Mouse (Mus musculus) megakaryocyte-erythroid progenitor cell, adult 5-6 weeks (primary cell): ENCODE results near the gene Mmp24. TPM values are rescaled to one million over a fixed set of nuclear protein-coding genes. Genes with fewer than 3 reads are reported as not detected.

Experiments
- ATAC-seq: replicated peaks from 2 replicates; pipeline ENCODE4 v1.8.0; 2016; ENCODE audit warnings: mild to moderate bottlenecking, inconsistent platforms; ENCODE audit not compliant: severe bottlenecking, poor library complexity, low FRiP score, low TSS enrichment
- total RNA-seq, 2 experiments: library from RNA; stranded (forward) in 1 of 2; stranded (reverse) in 1 of 2; fragments of 200-1000, 215-1000 nt in 1 of 2; fragments of >200 nt in 1 of 2; fragmentation: Nextera tagmentation in 1 of 2; gene quantifications; 2 replicates each; pipeline ENCODE4 v1.2.3; 2014 to 2017

Mmp24 gene
- total RNA-seq, 2 experiments from 2014 or later, result 0.05 TPM; not detected in 1

DNA sequence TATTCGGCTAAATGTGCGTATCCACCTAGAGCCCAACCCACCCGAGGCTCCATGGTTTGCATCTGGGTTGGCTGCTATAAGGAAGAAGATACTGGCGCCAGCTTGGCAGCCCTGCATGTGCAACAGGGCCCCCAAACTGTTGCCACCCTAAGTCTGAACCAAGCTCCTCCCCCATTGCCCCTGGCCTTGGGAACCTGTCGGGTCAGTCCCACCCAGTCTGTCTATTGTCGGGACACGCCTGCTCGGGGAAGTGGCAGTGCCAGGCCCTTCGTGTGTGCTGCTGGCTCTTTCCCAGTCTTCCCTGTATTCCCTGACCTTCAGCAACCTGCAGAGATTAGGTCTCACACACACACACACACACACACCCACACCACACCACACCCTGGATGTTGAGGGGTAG lies 59.6 kb downstream of the Mmp24 start, which contains the start of gene Fam83c:
Gene Fam83c, minus strand, starts transcription at position 123 of the 400 bp plus-strand sequence.
- no peak for ATAC-seq

DNA sequence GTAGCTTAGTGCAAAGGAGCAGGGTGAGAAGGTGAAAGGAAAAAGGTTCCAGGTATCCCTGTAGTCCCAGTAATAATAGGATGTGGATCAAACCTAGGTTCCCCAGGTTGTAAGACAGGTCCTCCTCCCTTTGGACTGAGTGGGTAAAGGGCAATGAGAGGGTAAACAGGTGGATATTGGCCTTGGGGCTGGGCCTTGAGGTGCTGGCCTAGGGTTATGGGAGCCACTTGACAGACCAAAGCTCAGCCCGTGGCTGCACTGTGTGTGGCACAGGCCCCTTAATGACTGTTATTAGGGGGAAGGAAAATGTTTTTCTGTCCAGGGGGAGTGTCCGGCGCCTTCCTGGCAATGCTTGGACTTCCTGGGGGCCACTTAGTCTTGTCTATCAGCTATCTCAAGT lies 62.8 kb downstream of the Mmp24 start:
- no peak for ATAC-seq

DNA sequence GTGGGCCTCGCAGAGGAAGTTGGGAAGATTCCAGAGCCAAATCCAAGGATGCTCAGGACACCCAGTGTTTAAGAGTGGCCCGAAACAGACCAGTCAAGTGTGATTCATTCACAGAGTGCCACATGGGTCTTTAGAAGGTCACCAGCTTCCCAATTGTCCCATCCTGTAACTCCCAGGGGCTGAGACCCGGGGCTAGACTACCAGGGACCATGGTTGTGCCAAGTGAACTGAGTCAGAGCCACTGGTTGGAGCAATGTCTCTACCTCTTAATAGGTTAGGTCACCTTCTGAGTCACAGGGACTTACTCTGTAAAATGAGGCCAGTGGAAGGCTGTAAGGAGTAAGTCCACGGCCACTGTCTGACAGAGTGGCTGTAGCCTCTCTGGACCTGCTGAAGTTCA lies 63.8 kb downstream of the Mmp24 start:
- no peak for ATAC-seq

DNA sequence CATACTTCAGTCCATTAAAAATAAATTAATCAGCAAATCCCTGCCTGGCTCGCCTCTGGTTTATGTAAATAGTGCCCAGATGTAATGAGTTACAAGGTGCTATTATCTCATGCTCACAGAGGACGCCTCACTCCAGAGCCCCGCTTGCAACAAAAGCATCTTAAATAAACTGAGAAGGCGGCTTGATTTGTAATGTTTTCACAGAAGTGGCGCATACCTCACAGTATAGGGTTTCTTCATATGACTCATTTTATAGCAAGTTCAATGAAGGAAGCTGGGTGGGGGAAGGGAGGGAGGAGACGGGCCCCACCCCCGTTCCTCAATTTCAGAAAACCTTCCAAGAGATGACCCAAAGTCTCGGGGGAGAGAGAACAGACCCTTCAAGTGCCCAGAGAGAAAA lies 71.8 kb downstream of the Mmp24 start:
- ATAC-seq, result no peak

DNA sequence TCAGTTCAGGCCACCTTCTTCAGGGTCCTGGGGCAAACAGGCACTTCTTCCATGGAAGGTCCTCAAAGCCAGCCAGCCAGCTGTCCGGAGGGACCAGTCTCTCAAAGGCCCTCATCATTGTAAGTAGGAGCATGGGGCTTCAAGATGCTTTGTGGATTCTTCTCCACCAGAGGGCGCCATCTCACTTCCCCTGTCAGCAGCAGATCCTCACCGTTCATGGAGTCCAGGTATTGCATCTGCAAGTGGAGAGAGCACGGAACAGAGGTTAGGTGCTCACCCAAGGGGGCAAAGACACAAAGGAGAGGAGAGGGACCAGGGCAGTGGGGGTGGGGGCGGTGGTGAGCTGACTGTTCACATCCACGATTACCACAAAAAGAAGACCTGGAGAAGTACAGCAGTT lies 73.1 kb downstream of the Mmp24 start:
- peak; percentile 70 for ATAC-seq

DNA sequence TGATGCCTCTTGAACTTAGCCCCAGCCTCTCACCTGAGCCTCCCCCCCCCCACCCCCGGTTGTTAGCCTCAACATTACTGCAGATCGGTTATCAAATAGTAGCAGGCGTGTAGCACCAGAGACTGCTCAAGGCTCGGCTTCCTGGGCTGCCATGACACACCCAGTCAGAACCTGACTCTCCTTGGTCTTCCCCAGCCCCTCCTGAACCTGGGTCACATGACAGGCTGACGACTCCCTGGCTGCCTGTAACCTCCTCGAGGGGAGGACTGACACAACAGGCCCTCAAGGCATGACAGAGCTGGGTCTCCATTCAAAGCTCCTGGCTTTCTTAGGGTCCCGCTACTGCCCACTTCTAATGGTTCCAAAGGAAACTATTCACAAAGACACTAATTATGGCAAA lies 74.3 kb downstream of the Mmp24 start:
- ATAC-seq, result peak; percentile 39

DNA sequence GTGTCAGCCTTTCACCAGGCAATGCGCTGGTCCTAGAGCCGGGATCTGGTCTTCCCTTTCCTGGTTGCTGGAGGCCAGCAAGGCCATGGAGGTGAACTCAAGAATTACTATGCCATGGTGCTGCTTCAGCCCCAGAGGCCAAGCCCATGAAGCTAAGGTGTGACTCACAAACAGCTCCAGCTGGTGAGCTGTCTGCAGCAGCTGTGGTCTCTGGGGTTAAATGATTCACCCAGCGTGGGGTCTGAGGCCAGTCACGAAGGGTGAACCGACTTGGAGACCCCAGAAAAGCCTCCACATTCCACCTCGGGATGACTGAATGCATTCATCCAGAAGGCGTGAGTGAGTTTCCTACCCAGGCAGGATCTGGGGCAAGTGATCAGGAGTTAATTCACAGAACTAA lies 75.0 kb downstream of the Mmp24 start:
- no peak for ATAC-seq

DNA sequence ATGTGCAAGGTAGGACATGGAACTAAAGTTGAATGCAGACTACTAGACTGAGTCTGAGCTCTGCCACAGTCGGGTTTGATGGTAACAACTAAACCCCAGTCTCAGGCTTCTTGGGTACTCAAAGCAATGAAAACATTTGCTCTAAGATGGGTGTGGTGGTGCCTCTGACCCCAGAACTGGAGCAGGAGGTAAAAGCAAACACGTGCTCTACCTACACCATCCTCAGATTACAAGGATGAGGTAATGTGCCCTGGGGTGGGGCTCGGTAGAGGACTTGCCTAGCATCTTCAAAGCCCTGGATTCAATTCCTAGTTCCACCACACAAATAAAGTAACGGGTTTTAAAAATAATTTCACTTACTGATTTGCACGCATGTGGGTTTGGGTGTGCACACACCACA lies 77.4 kb downstream of the Mmp24 start:
- ATAC-seq, result no peak

DNA sequence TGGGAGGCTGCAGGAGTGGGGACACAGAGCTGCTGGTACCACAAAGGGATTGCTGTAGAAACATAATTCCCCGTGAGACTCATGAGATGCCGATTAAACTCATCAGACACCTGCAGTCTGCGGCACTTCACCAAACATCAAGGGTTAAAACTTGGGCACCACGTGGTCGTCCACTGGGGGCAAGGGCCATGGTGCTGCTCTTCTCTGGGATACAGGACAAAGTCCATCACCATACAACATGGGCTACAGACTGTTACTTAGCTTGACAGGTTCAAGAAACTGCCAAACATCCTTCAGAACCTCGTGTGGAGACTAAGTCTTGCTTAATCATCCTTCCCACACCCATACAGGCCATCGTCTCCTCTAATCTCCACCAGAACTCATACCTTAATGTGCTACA lies 85.0 kb downstream of the Mmp24 start:
- no peak for ATAC-seq

DNA sequence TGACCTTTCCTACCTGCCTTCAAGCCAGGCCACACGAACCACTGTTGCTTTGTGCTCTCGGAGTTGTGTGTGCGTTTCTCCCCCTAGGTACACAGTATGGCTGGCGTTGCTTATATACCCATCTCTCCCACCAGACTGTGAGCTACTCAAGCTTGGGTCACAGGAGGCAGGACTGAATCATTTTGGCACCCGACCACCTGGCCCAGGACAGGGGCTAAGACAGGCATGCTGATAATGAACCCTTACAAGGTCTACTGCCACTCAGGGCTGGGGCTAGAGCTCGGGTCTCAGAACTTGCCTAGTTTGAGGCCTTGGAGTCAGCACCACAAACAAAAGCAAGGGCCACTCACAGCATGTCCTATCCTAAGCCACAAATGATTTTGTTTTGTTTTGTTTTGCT lies 86.4 kb downstream of the Mmp24 start:
- no peak for ATAC-seq

DNA sequence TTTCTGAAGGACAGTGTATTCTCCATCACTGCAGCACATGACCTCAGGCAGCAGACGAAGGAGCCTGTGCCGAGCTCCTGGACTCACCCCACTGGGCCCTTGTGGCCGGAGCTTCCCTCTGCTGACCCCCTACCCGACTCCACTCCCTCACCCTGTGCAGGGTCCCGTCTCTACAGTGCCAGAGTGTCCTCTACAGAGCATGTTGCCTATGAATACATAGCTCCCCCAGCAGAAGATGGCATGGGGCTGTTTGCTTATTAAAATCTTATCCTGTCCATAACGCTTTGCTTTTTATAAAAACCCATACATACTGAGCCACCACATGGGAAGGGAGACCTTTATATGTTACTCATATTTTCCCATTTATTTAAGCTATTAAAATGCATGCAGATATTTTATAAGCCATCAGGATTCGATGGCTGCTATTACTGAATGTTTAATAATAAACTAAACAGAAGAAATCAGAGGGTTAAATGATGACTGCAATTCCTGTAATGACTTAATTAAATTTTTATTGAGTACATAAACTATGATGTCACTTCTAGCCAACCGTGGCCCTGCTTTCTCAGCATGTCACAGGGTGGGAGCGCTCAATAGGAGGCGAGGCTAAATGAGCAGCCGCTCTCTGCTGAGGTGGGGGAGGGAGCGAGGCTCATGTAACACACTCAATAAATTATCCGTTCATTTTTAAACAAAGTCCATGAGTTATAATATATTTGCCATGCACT lies 87.6 kb downstream of the Mmp24 start:
- ATAC-seq, result no peak

DNA sequence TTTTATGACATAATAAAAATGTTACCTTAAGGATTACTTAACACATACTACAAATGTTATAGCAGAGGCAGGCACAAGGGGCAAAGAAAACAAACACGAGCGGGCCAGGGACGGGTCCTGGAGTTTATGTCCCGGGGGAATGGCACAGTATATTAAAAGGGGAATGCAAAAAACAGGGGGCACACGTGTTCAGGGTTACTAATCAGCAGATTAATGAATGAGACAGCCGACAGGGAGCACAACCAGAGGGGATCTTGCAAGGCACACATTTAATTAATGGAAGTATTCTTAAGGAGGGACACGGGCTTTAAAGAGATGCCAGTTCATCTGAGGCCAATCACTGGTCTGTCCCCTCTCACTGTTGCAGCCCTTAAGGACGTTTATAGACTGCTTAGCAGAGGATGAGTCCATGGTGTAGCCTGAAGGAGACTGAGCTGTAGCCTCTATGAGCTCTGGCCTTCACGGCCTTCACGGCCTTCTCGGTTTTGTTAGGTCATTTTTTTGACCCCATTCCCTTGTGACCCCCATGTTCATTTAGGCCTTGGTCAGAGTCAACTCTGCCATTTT lies 88.2 kb downstream of the Mmp24 start:
- no peak for ATAC-seq

Other genes with a start within 250 kb of the Mmp24 start
- 20.2 and 27.0 TPM in 2 replicates for gene Gss, start 182.5 kb upstream of the Mmp24 start, total RNA-seq (2014; fragmentation: Nextera tagmentation)
- gene Gss, start 182.5 kb upstream of the Mmp24 start, total RNA-seq (2017), result 18.9 and 23.2 TPM in 2 replicates
- not detected in 2 replicates for gene Myh7b, start 164.1 kb upstream of the Mmp24 start, total RNA-seq (2014; fragmentation: Nextera tagmentation)
- gene Myh7b, start 164.1 kb upstream of the Mmp24 start, total RNA-seq (2017), result not detected in 2 replicates
- 86.6 and 122 TPM in 2 replicates for gene Trpc4ap, start 83.0 kb upstream of the Mmp24 start, total RNA-seq (2014; fragmentation: Nextera tagmentation)
- 45.2 and 61.0 TPM in 2 replicates for gene Trpc4ap, start 83.0 kb upstream of the Mmp24 start, total RNA-seq (2017)
- gene Edem2, start 45.9 kb upstream of the Mmp24 start, total RNA-seq (2014; fragmentation: Nextera tagmentation), result 15.9 and 23.0 TPM in 2 replicates
- 10.1 and 14.7 TPM in 2 replicates for gene Edem2, start 45.9 kb upstream of the Mmp24 start, total RNA-seq (2017)
- not detected in 2 replicates for gene Gm17581, start 39.5 kb upstream of the Mmp24 start, total RNA-seq (2014; fragmentation: Nextera tagmentation)
- gene Gm17581, start 39.5 kb upstream of the Mmp24 start, total RNA-seq (2017), result not detected in 2 replicates
- gene Procr, start 24.2 kb upstream of the Mmp24 start, total RNA-seq (2014; fragmentation: Nextera tagmentation), result not detected in 2 replicates
- gene Procr, start 24.2 kb upstream of the Mmp24 start, total RNA-seq (2017), result 1.4 TPM in 1 of 2 replicates, not detected in the other
- 9.0 and 9.9 TPM in 2 replicates for gene BC029722, start 44.1 kb downstream of the Mmp24 start, total RNA-seq (2014; fragmentation: Nextera tagmentation)
- gene BC029722, start 44.1 kb downstream of the Mmp24 start, total RNA-seq (2017), result 4.4 and 10.3 TPM in 2 replicates
- gene Eif6, start 51.6 kb downstream of the Mmp24 start, total RNA-seq (2014; fragmentation: Nextera tagmentation), result 234 and 280 TPM in 2 replicates
- gene Eif6, start 51.6 kb downstream of the Mmp24 start, total RNA-seq (2017), result 50.6 and 110 TPM in 2 replicates
- not detected in 2 replicates for gene Fam83c, start 59.5 kb downstream of the Mmp24 start, total RNA-seq (2014; fragmentation: Nextera tagmentation)
- not detected in 2 replicates for gene Fam83c, start 59.5 kb downstream of the Mmp24 start, total RNA-seq (2017)
- gene Uqcc1, start 155.0 kb downstream of the Mmp24 start, total RNA-seq (2014; fragmentation: Nextera tagmentation), result 33.6 and 42.4 TPM in 2 replicates
- 63.6 and 72.4 TPM in 2 replicates for gene Uqcc1, start 155.0 kb downstream of the Mmp24 start, total RNA-seq (2017)
- not detected in 2 replicates for gene Gm15557, start 165.4 kb downstream of the Mmp24 start, total RNA-seq (2014; fragmentation: Nextera tagmentation)
- not detected in 2 replicates for gene Gm15557, start 165.4 kb downstream of the Mmp24 start, total RNA-seq (2017)
- gene Gdf5, start 170.0 kb downstream of the Mmp24 start, total RNA-seq (2014; fragmentation: Nextera tagmentation), result not detected in 2 replicates
- gene Gdf5, start 170.0 kb downstream of the Mmp24 start, total RNA-seq (2017), result not detected in 2 replicates
- 22.0 and 26.1 TPM in 2 replicates for gene Cep250, start 181.1 kb downstream of the Mmp24 start, total RNA-seq (2014; fragmentation: Nextera tagmentation)
- 23.9 and 27.9 TPM in 2 replicates for gene Cep250, start 181.1 kb downstream of the Mmp24 start, total RNA-seq (2017)
- 0.37 and 1.3 TPM in 2 replicates for gene 6430550D23Rik, start 232.6 kb downstream of the Mmp24 start, total RNA-seq (2014; fragmentation: Nextera tagmentation)
- gene 6430550D23Rik, start 232.6 kb downstream of the Mmp24 start, total RNA-seq (2017), result 7.0 TPM in 1 of 2 replicates, not detected in the other
- gene Ergic3, start 232.7 kb downstream of the Mmp24 start, total RNA-seq (2014; fragmentation: Nextera tagmentation), result 160 TPM in 2 replicates
- 68.0 and 100 TPM in 2 replicates for gene Ergic3, start 232.7 kb downstream of the Mmp24 start, total RNA-seq (2017)